Mouse (Mus musculus) stomach, postnatal 0 days (tissue): ENCODE data around the gene Slfn14. TPM values are rescaled to one million over a fixed set of nuclear protein-coding genes. Genes with fewer than 3 reads are reported as not detected.
"Not testable (repeated sequence)": the region's sequence is repeated elsewhere in the genome, so short reads cannot be mapped to it uniquely, and the experiment has no call there.

Experiments
- ATAC-seq: fragments of 200-750 bp; cut with Nextera tagmentation; 2 replicates; pipeline ENCODE4 v1.8.0; 2017; ENCODE audit not compliant: low FRiP score, low TSS enrichment
- DNase-seq: peaks from one replicate; pipeline ENCODE4 v3.0.0-alpha.2; 2016; ENCODE audit warnings: low spot score
- H3K27ac ChIP-seq: fragments of 300-500 bp; sonication (generic); replicated peaks from 2 replicates; pipeline ENCODE4 v1.5.1; 2014; ENCODE audit warnings: mild to moderate bottlenecking, control low read depth
- H3K27me3 ChIP-seq: fragments of 300-500 bp; sonication (generic); 2 replicates; pipeline ENCODE4 v1.6.1; 2014; ENCODE audit warnings: low read length; ENCODE audit not compliant: control insufficient read depth, insufficient read depth
- H3K36me3 ChIP-seq: fragments of 300-500 bp; sonication (generic); 2 replicates; pipeline ENCODE4 v1.6.1; 2014; ENCODE audit warnings: low read length, mixed read lengths; ENCODE audit not compliant: control insufficient read depth, insufficient read depth
- H3K4me1 ChIP-seq: fragments of 300-500 bp; sonication (generic); replicated peaks from 2 replicates; pipeline ENCODE4 v1.6.1; 2014; ENCODE audit warnings: antibody characterized with exemption; ENCODE audit not compliant: control insufficient read depth, insufficient read depth
- H3K4me2 ChIP-seq: fragments of 300-500 bp; sonication (generic); replicated peaks from 2 replicates; pipeline ENCODE4 v1.6.1; 2014; ENCODE audit warnings: low read depth, mild to moderate bottlenecking, control low read depth, moderate library complexity
- H3K4me3 ChIP-seq: fragments of 300-500 bp; sonication (generic); 2 replicates; pipeline ENCODE4 v1.5.1; 2014; ENCODE audit warnings: low read depth, low read length, control low read depth
- H3K9ac ChIP-seq: fragments of 300-500 bp; sonication (generic); 2 replicates; pipeline ENCODE4 v1.6.1; 2014; ENCODE audit warnings: mild to moderate bottlenecking, low read length, control low read depth, mixed read lengths
- H3K9me3 ChIP-seq: fragments of 300-500 bp; sonication (generic); 2 replicates; pipeline ENCODE4 v1.6.1; 2016; ENCODE audit warnings: low read length; ENCODE audit not compliant: control insufficient read depth
- CTCF ChIP-seq: IDR thresholded peaks from 2 replicates; pipeline ENCODE4 v1.5.1; 2016; ENCODE audit warnings: antibody characterized with exemption, low read depth, mild to moderate bottlenecking, moderate library complexity
- EP300 ChIP-seq: optimal IDR thresholded peaks from 2 replicates; pipeline ENCODE3; 2016; ENCODE audit warnings: antibody characterized with exemption
- WGBS: fragments of 180-500 bp; shearing (Covaris S2); extraction: QIAGEN DNeasy Blood & Tissue Kit; methylation state at CpG from one replicate; pipeline ENCODE4 v1.1.7; 2014; 5-methylcytosine and 5-hydroxymethylcytosine counted together
- polyA plus RNA-seq: library from polyadenylated mRNA; unstranded; fragments of >200 nt; fragmentation: Nextera tagmentation; extraction: Ambion mirVana; gene quantifications from 2 replicates; pipeline ENCODE4 v1.2.1, GENCODE M21; 2015

The Slfn14 gene
- polyA plus RNA-seq, 1 experiment from 2014 or later: 0.04 TPM

- Histone ChIP-seq H3K27ac (no peak overlapping the region), H3K27me3 (no peaks in the 10 kb centered on the region), H3K4me2 (no peak overlapping the region), H3K9me3 (no peaks in the 10 kb centered on the region), H3K4me1 (no peaks in the 10 kb centered on the region), H3K36me3 (no peaks in the 10 kb centered on the region), H3K9ac (no peak overlapping the region), H3K4me3 (no peak overlapping the region)
- TF ChIP-seq EP300 (no peak), CTCF (no peak)
- WGBS: 93% methylated on average over 1 of the region's 1 CpGs
- ATAC-seq (no peak), DNase-seq (no peak)
Observed at GRCm38 (mm10) chr11:83262673-83263072, 23.9 kb downstream of the Slfn14 start.

- not testable (repeated sequence) for DNase-seq, H3K9ac ChIP-seq, H3K4me3 ChIP-seq, H3K4me1 ChIP-seq, H3K27me3 ChIP-seq, H3K4me2 ChIP-seq, H3K9me3 ChIP-seq, H3K36me3 ChIP-seq, H3K27ac ChIP-seq, ATAC-seq
- 17% methylated on average over 5 of the region's 5 CpGs for WGBS
Observed at GRCm38 (mm10) chr11:83257211-83257610, 29.3 kb downstream of the Slfn14 start.

- no peak overlapping the region for H3K4me2 ChIP-seq
- ATAC-seq (no peak), DNase-seq (no peak)
- no peak overlapping the region for H3K4me3 ChIP-seq
- H3K27ac ChIP-seq: no peak overlapping the region
- no peaks in the 10 kb centered on the region for H3K27me3 ChIP-seq
- no peaks in the 10 kb centered on the region for H3K36me3 ChIP-seq
- TF ChIP-seq EP300 (no peak), CTCF (no peak)
- H3K4me1 ChIP-seq: no peaks in the 10 kb centered on the region
- no peaks in the 10 kb centered on the region for H3K9me3 ChIP-seq
- H3K9ac ChIP-seq: no peak overlapping the region
- 19% methylated on average over 2 of the region's 2 CpGs for WGBS
Observed at GRCm38 (mm10) chr11:83239811-83240210, 46.7 kb downstream of the Slfn14 start.

GRCm38 (mm10) chr11:83238389-83238788, 48.1 kb downstream of the Slfn14 start:
- Histone ChIP-seq H3K4me2 (no peak overlapping the region), H3K36me3 (no peaks in the 10 kb centered on the region), H3K9me3 (no peaks in the 10 kb centered on the region), H3K4me3 (no peak overlapping the region), H3K4me1 (no peaks in the 10 kb centered on the region), H3K9ac (no peak overlapping the region), H3K27me3 (no peaks in the 10 kb centered on the region), H3K27ac (no peak overlapping the region)
- ATAC-seq (no peak), DNase-seq (no peak)
- WGBS: 85% methylated on average over 2 of the region's 2 CpGs
- TF ChIP-seq CTCF (no peak), EP300 (no peak)

- not testable (repeated sequence) for H3K27me3 ChIP-seq, H3K36me3 ChIP-seq, H3K9ac ChIP-seq, H3K4me2 ChIP-seq, ATAC-seq, DNase-seq, H3K27ac ChIP-seq, H3K9me3 ChIP-seq, H3K4me3 ChIP-seq, H3K4me1 ChIP-seq
- WGBS: 78% methylated on average over 9 of the region's 9 CpGs
Observed at GRCm38 (mm10) chr11:83237390-83237789, 49.1 kb downstream of the Slfn14 start.

- ATAC-seq, H3K27me3 ChIP-seq, DNase-seq, H3K4me3 ChIP-seq, H3K27ac ChIP-seq, H3K36me3 ChIP-seq, H3K4me1 ChIP-seq, H3K4me2 ChIP-seq, H3K9me3 ChIP-seq, H3K9ac ChIP-seq: not testable (repeated sequence)
- WGBS: 29% methylated on average over 5 of the region's 5 CpGs
Observed at GRCm38 (mm10) chr11:83233621-83234020, 52.9 kb downstream of the Slfn14 start.
